Mouse (Mus musculus) liver, embryonic 13.5 days (tissue): ENCODE measurements around the gene Ubr3. TPM values are rescaled to one million over a fixed set of nuclear protein-coding genes. Genes with fewer than 3 reads are reported as not detected.

Experiments
- ATAC-seq: fragments of 200-750 bp; cut with Nextera tagmentation; 2 replicates; pipeline ENCODE4 v1.8.0; 2017; ENCODE audit warnings: low read depth, mild to moderate bottlenecking, moderate number of reproducible peaks, moderate library complexity
- DNase-seq: peaks from one replicate; pipeline ENCODE4 v3.0.0; 2022
- H3K27ac ChIP-seq: fragments of 300-500 bp; sonication (generic); 2 replicates; pipeline ENCODE4 v1.5.1; 2015; ENCODE audit warnings: moderate library complexity, mild to moderate bottlenecking, inconsistent platforms
- H3K27me3 ChIP-seq: fragments of 300-500 bp; sonication (generic); 2 replicates; pipeline ENCODE4 v1.6.1; 2015; ENCODE audit warnings: mild to moderate bottlenecking, inconsistent platforms
- H3K36me3 ChIP-seq: fragments of 300-500 bp; sonication (generic); 2 replicates; pipeline ENCODE4 v1.6.1; 2015; ENCODE audit warnings: mild to moderate bottlenecking, inconsistent platforms
- H3K4me1 ChIP-seq: fragments of 300-500 bp; sonication (generic); replicated peaks from 2 replicates; pipeline ENCODE4 v1.6.1; 2015; ENCODE audit warnings: inconsistent platforms
- H3K4me2 ChIP-seq: fragments of 300-500 bp; sonication (generic); 2 replicates; pipeline ENCODE4 v1.6.1; 2015; ENCODE audit warnings: inconsistent platforms, mild to moderate bottlenecking, moderate library complexity
- H3K4me3 ChIP-seq: fragments of 300-500 bp; sonication (generic); replicated peaks from 2 replicates; pipeline ENCODE4 v1.5.1; 2015; ENCODE audit warnings: mild to moderate bottlenecking, inconsistent platforms
- H3K9ac ChIP-seq: fragments of 300-500 bp; sonication (generic); 2 replicates; pipeline ENCODE4 v1.6.1; 2015; ENCODE audit warnings: mild to moderate bottlenecking, inconsistent platforms
- H3K9me3 ChIP-seq: fragments of 300-500 bp; sonication (generic); replicated peaks from 2 replicates; pipeline ENCODE4 v1.6.1; 2016; ENCODE audit warnings: inconsistent platforms
- WGBS: fragments of 180-500 bp; shearing (Covaris S2); methylation state at CpG from one replicate; pipeline ENCODE4 v1.1.7; 2015; ENCODE audit not compliant: insufficient replicate concordance; 5-methylcytosine and 5-hydroxymethylcytosine counted together
- polyA plus RNA-seq: library from polyadenylated mRNA; unstranded; fragments of >200 nt; fragmentation: Nextera tagmentation; extraction: Ambion mirVana; gene quantifications from 2 replicates; pipeline ENCODE4 v1.2.1, GENCODE M21; 2015

Ubr3 gene
- polyA plus RNA-seq, 1 experiment from 2014 or later: 5.1 TPM

- Histone ChIP-seq H3K4me2 (no peak overlapping the region), H3K27ac (no peak overlapping the region), H3K4me3 (no peak overlapping the region), H3K27me3 (peaks cover 6% of the 10 kb centered on the region; the same call in 1 of the 2 replicates), H3K9ac (no peak overlapping the region), H3K36me3 (no peaks in the 10 kb centered on the region), H3K9me3 (no peaks in the 10 kb centered on the region), H3K4me1 (no peaks in the 10 kb centered on the region)
- DNase-seq (no peak), ATAC-seq (no peak)
- WGBS: 46% methylated on average over 1 of the region's 1 CpGs
Measured at GRCm38 (mm10) chr2:70035358-70035757, 138.3 kb downstream of the Ubr3 start.

DNA sequence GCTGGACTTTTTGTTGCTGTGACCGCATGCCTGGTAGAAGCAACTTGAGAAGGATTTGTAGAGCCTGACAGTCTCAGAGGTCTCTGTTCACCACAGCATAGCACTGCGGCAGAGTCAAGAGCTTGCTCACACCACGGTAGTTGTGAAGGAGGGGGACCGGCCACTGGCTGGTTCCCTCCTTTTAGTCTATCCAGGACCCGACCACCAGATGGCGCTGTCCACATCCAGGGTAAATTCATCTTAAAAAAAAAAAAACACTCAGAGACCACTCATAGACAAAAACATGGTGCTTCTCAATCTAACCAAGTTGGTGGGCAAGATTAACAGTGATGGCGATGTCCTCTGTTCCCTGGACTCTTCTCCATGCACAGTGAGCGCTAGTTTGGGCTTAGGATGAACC, 140.2 kb downstream of the Ubr3 start:
- 57% methylated on average over 8 of the region's 8 CpGs for WGBS
- no peaks in the 10 kb centered on the region for H3K36me3 ChIP-seq
- H3K9ac ChIP-seq: no peak overlapping the region
- H3K4me2 ChIP-seq: no peak overlapping the region
- no peak overlapping the region for H3K4me3 ChIP-seq
- H3K4me1 ChIP-seq: no peaks in the 10 kb centered on the region
- no peak for ATAC-seq
- H3K9me3 ChIP-seq: no peaks in the 10 kb centered on the region
- peak; percentile 10 for DNase-seq
- no peak overlapping the region for H3K27ac ChIP-seq
- H3K27me3 ChIP-seq: peaks cover 6% of the 10 kb centered on the region; the same call in 1 of the 2 replicates

GRCm38 (mm10) chr2:70038752-70039151, 141.7 kb downstream of the Ubr3 start, which contains the start of gene Myo3b:
Gene Myo3b (plus strand): TSS chr2:70039126.
- Histone ChIP-seq H3K4me1 (no peaks in the 10 kb centered on the region), H3K4me2 (no peak within 1 kb of the TSS), H3K9me3 (no peaks in the 10 kb centered on the region), H3K27me3 (peaks cover 6% of the 10 kb centered on the region; the same call in 1 of the 2 replicates), H3K27ac (no peak within 1 kb of the TSS), H3K36me3 (no peaks in the 10 kb centered on the region), H3K9ac (no peak within 1 kb of the TSS), H3K4me3 (no peak within 1 kb of the TSS)
- no peak for DNase-seq
- no peak for ATAC-seq
- 40% methylated on average over 7 of the region's 7 CpGs for WGBS

- Histone ChIP-seq H3K27ac (no peak overlapping the region), H3K9ac (no peak overlapping the region), H3K9me3 (no peaks in the 10 kb centered on the region), H3K36me3 (no peaks in the 10 kb centered on the region), H3K4me1 (no peaks in the 10 kb centered on the region), H3K4me2 (no peak overlapping the region), H3K27me3 (no peaks in the 10 kb centered on the region), H3K4me3 (no peak overlapping the region)
- no peak for ATAC-seq
- DNase-seq: no peak
- 57% methylated on average over 6 of the region's 6 CpGs for WGBS
Measured at GRCm38 (mm10) chr2:70044466-70044865, 147.4 kb downstream of the Ubr3 start.

DNA sequence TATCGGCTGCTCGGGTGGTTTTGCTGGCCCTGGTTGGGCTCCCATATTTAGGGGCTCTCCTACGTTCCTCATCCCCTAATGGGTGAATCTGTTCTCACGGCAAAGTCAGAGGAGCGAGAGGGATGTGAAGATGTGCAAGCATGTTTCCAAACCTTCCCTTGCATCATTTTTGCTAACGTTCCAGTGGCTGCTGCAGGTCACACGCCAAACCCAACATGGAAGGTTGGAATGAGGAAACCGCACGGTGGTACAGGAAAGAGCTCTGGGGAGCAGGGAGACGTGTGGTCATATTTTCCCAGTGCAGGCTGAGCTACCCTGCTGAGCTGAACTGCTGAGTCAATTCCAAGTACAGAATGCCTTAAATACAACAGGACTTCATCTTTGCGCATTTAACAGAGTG, 150.8 kb downstream of the Ubr3 start:
- Histone ChIP-seq H3K4me2 (no peak overlapping the region), H3K36me3 (no peaks in the 10 kb centered on the region), H3K9ac (no peak overlapping the region), H3K27ac (no peak overlapping the region), H3K4me1 (no peaks in the 10 kb centered on the region), H3K27me3 (no peaks in the 10 kb centered on the region), H3K9me3 (no peaks in the 10 kb centered on the region), H3K4me3 (no peak overlapping the region)
- DNase-seq: no peak
- no peak for ATAC-seq
- WGBS: 51% methylated on average over 11 of the region's 11 CpGs

GRCm38 (mm10) chr2:70053803-70054202, 156.8 kb downstream of the Ubr3 start:
- no peak overlapping the region for H3K27ac ChIP-seq
- H3K4me2 ChIP-seq: no peak overlapping the region
- H3K9ac ChIP-seq: no peak overlapping the region
- no peaks in the 10 kb centered on the region for H3K27me3 ChIP-seq
- H3K4me3 ChIP-seq: no peak overlapping the region
- no peaks in the 10 kb centered on the region for H3K36me3 ChIP-seq
- no peaks in the 10 kb centered on the region for H3K4me1 ChIP-seq
- DNase-seq: no peak
- ATAC-seq: no peak
- WGBS: 81% methylated on average over 9 of the region's 9 CpGs
- H3K9me3 ChIP-seq: no peaks in the 10 kb centered on the region

GRCm38 (mm10) chr2:70058201-70058600, 161.2 kb downstream of the Ubr3 start:
- Histone ChIP-seq H3K4me3 (no peak overlapping the region), H3K36me3 (no peaks in the 10 kb centered on the region), H3K9me3 (no peaks in the 10 kb centered on the region), H3K27me3 (no peaks in the 10 kb centered on the region), H3K27ac (no peak overlapping the region), H3K9ac (no peak overlapping the region), H3K4me1 (no peaks in the 10 kb centered on the region), H3K4me2 (no peak overlapping the region)
- ATAC-seq (no peak), DNase-seq (no peak)
- 68% methylated on average over 4 of the region's 4 CpGs for WGBS

DNA sequence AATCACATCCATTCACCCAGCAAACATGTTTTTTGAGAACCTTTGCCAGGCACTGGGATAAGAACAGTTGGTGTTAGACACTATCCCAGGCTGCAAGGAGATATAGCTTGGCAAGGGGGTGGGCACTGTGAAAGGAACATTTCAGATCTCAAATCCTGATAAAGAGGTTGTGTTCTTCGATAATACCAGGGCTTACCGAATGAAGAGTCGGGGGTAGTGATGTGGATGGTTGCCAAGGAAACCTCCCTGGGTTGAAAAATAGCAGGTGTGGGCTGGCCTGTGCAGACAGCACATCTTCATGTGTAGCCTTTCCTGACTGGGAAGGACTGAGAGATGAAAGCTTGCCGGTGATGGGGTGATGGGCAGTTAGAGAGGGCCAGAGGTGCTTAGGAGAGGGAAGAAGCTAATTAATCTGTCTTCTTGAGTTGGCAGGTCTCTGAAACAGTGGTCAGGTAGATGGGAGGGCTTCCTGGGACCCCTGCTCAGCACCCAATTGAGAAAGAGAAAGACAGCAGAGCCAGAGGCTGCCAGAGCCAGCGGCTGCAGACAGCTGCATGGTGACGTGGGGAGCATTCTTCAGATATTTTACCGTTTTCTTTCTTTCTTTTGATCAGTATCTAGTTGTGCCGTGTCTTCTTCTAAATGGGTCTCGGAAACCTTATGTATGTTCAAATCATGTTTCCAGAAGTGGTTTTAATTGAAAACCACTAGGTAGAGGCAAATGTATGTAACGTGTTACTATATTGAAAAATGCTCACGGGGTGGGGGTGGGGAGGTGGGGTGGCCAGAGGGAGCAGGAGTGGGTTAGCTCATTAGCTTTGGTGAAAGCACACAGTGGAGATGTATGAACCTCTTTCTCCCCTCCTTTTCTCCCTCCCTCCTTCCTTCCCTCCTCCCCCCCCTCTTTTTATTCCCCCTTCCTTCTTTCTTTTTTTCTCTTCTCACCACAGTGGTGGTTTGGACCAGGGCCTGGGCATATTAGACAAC, 163.6 kb downstream of the Ubr3 start:
- Histone ChIP-seq H3K36me3 (no peaks in the 10 kb centered on the region), H3K4me3 (no peak overlapping the region), H3K4me2 (no peak overlapping the region), H3K9me3 (no peaks in the 10 kb centered on the region), H3K4me1 (no peaks in the 10 kb centered on the region), H3K27ac (no peak overlapping the region), H3K27me3 (no peaks in the 10 kb centered on the region), H3K9ac (no peak overlapping the region)
- no peak for ATAC-seq
- WGBS: 60% methylated on average over 11 of the region's 11 CpGs
- DNase-seq: no peak

DNA sequence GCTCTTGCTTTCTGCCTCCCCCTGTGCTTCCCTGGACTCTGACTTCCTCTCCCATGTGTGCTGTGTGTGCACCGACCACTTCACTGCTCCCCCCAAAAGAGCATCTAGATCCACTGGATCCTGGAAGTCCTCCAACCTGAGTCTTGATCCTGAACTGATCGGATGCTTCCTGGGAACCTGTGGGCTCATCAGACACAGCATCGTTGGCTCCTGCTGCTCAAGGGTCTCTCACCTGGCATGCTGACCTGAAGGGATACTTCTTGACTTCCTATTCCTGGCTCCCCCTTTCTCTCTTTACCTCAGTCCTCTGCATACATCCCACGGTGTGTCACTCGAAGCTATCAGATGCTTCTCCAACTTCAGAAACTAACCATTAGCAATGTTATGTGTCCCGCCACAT, 168.1 kb downstream of the Ubr3 start:
- no peaks in the 10 kb centered on the region for H3K9me3 ChIP-seq
- ATAC-seq: no peak
- 62% methylated on average over 6 of the region's 6 CpGs for WGBS

DNA sequence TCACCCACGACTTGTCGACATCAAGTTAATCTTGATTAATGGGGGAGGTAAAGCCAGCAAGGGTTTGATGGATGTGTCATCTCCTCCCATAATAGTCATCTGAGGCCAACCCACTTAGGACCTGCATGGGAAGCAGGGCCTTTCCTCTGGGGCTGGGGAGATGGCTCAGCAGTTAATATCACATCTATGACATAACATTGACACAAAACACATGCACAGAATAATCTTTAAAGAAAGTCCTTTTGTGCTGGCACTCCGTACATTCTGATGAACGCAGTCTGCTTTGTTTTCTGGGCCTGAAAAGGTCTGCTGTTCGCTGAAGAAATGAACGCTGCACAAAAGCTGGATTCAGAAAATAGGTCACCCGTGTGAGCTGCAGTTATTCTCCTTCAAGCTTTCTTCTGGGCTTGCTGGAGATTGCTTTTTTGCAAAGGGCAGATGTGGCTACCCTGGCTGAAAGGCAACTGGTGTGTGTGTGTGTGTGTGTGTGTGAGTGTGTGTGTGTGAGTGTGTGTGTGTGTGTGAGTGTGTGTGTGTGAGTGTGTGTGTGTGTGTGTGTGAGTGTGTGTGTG, 168.8 kb downstream of the Ubr3 start:
- H3K27me3 ChIP-seq: no peaks in the 10 kb centered on the region
- DNase-seq (no peak), ATAC-seq (no peak)
- WGBS: 62% methylated on average over 7 of the region's 7 CpGs
- H3K4me2 ChIP-seq: no peak overlapping the region
- no peak overlapping the region for H3K9ac ChIP-seq
- no peaks in the 10 kb centered on the region for H3K9me3 ChIP-seq
- no peak overlapping the region for H3K4me3 ChIP-seq
- no peaks in the 10 kb centered on the region for H3K4me1 ChIP-seq
- H3K36me3 ChIP-seq: no peaks in the 10 kb centered on the region
- H3K27ac ChIP-seq: no peak overlapping the region

More for the DNA sequence above, 168.1 kb downstream of the Ubr3 start:
- H3K36me3 ChIP-seq: no peaks in the 10 kb centered on the region
- H3K27ac ChIP-seq: no peak overlapping the region
- H3K4me3 ChIP-seq: no peak overlapping the region
- no peaks in the 10 kb centered on the region for H3K27me3 ChIP-seq
- H3K4me2 ChIP-seq: no peak overlapping the region
- H3K4me1 ChIP-seq: no peaks in the 10 kb centered on the region
- DNase-seq: no peak
- H3K9ac ChIP-seq: no peak overlapping the region

- DNase-seq: no peak
- Histone ChIP-seq H3K4me2 (no peak overlapping the region), H3K27ac (no peak overlapping the region), H3K4me1 (no peaks in the 10 kb centered on the region), H3K36me3 (no peaks in the 10 kb centered on the region), H3K27me3 (no peaks in the 10 kb centered on the region), H3K4me3 (no peak overlapping the region), H3K9me3 (no peaks in the 10 kb centered on the region), H3K9ac (no peak overlapping the region)
- no peak for ATAC-seq
- 47% methylated on average over 6 of the region's 6 CpGs for WGBS
Measured at GRCm38 (mm10) chr2:70066338-70067022, 169.4 kb downstream of the Ubr3 start.
